Comparison of ENCODE assay signal across 10 mouse cellular contexts in genomic region chr11:30161744-30162143, GRCm38 (mm10).
A peak's percentile ranks its signal among the peaks of the same experiment; 100 is the strongest.
DNase-seq lines count a peak whose midpoint lies in the region; ATAC-seq and TF ChIP-seq lines count a peak whose summit lies in the region.
"Had no signal": no experiment of that assay in that cellular context is flagged by ENCODE, and none has a peak within 500 bp of the region (broad histone marks: within the 10 kb centered on the region; RNA-seq: fewer than 3 reads in every experiment).

No protein-coding gene starts in this region.

- no peak for DNase-seq in gastrocnemius, adult 2 months
- DNase-seq in gastrocnemius, postnatal 10 days: no peak
- DNase-seq in kidney, adult 8-10 months: no peak
- DNase-seq in retina, postnatal 1 day: peak; percentile 20
- no peak for DNase-seq in retina, embryonic 14.5 days (ENCODE audit: low spot score)
- no peak for DNase-seq in spleen, adult 12 weeks (ENCODE audit: low spot score)
- no peak for DNase-seq in right cerebral cortex, postnatal 14 days

- intact Hi-C loops in gastrocnemius, adult 2 months (cut with DNase I): loop anchor here (5.0 to 10.0 kb wide), 2 partner anchors 36 to 103 kb away; partner anchors contain the start of gene Sptbn1

- peaks cover 14% of the 10 kb centered on the region; the same call in 1 of the 2 replicates for H3K36me3 ChIP-seq in kidney, embryonic 16.5 days (ENCODE audit: insufficient read depth, low read length)
- H3K36me3 ChIP-seq: midbrain, embryonic 12.5 days had no signal

- H3K4me3 ChIP-seq in gastrocnemius, adult 2 months: 0 out of 2 replicates have a peak overlapping the region, but pooled peaks have one; percentile 4
- H3K4me3 ChIP-seq in kidney, embryonic 16.5 days (ENCODE audit: low read length): no peak overlapping the region
- H3K4me3 ChIP-seq: midbrain, embryonic 12.5 days had no signal

- TF ChIP-seq CTCF in gastrocnemius, adult 2 months (IDR thresholded peaks at IDR 0.05): no peak

- peaks cover 63% of the 10 kb centered on the region for H3K4me1 ChIP-seq in kidney, embryonic 16.5 days (ENCODE audit: insufficient read depth, low read length)

- WGBS in kidney, embryonic 16.5 days: 82% methylated on average over 1 of the region's 1 CpGs

- no peaks in the 10 kb centered on the region for H3K9me3 ChIP-seq in kidney, embryonic 16.5 days (ENCODE audit: low read length)
- H3K9me3 ChIP-seq: midbrain, embryonic 12.5 days had no signal

- no peak overlapping the region for H3K4me2 ChIP-seq in kidney, embryonic 16.5 days (replicated peaks; ENCODE audit: low read depth, low read length)
- H3K4me2 ChIP-seq: midbrain, embryonic 12.5 days had no signal

- ATAC-seq in kidney, embryonic 16.5 days (ENCODE audit: low FRiP score, low TSS enrichment): no peak

- H3K27ac ChIP-seq in gastrocnemius, adult 2 months: peak overlapping the region; percentile 83
- H3K27ac ChIP-seq in kidney, embryonic 16.5 days (ENCODE audit: low read length): peak overlapping the region; percentile 75

- H3K27me3 ChIP-seq in kidney, embryonic 16.5 days (ENCODE audit: insufficient read depth, low read length): no peaks in the 10 kb centered on the region
- H3K27me3 ChIP-seq: midbrain, embryonic 12.5 days; Patski had no signal

- H3K9ac ChIP-seq in kidney, embryonic 16.5 days (replicated peaks; ENCODE audit: low read length): no peak overlapping the region
- H3K9ac ChIP-seq: midbrain, embryonic 12.5 days had no signal
